Comparison of ENCODE assay signal across 11 mouse cellular contexts in genomic region chr4:118274521-118274920, GRCm38 (mm10). TPM values are rescaled to one million over a fixed set of nuclear protein-coding genes. Genes with fewer than 3 reads are reported as not detected.
DNase-seq lines count a peak whose midpoint lies in the region; ATAC-seq lines count a peak whose summit lies in the region.
"Had no signal": no experiment of that assay in that cellular context is flagged by ENCODE, and none has a peak within 500 bp of the region (broad histone marks: within the 10 kb centered on the region; RNA-seq: fewer than 3 reads in every experiment).

No protein-coding gene starts in this region.

- H3K9ac ChIP-seq in kidney, embryonic 14.5 days (ENCODE audit: low read depth, low read length), result no peak overlapping the region
- peak overlapping the region; percentile 40; the same call in 1 of the 2 replicates for H3K9ac ChIP-seq in hindbrain, embryonic 13.5 days
- H3K9ac ChIP-seq in midbrain, embryonic 14.5 days (replicated peaks; ENCODE audit: low read length), result no peak overlapping the region

- H3K4me3 ChIP-seq in kidney, embryonic 14.5 days (ENCODE audit: low read length), result no peak overlapping the region
- H3K4me3 ChIP-seq in hindbrain, embryonic 13.5 days, result no peak overlapping the region
- no peak overlapping the region for H3K4me3 ChIP-seq in midbrain, embryonic 14.5 days (replicated peaks; ENCODE audit: low read depth, low read length)
- H3K4me3 ChIP-seq: left cerebral cortex, adult 2 months had no signal

- H3K4me2 ChIP-seq in kidney, embryonic 14.5 days (replicated peaks; ENCODE audit: low read depth, low read length), result no peak overlapping the region
- H3K4me2 ChIP-seq in hindbrain, embryonic 13.5 days, result no peak overlapping the region
- no peak overlapping the region for H3K4me2 ChIP-seq in midbrain, embryonic 14.5 days (ENCODE audit: low read length)

- no peak for ATAC-seq in kidney, embryonic 14.5 days (ENCODE audit: low FRiP score, low TSS enrichment)
- no peak for ATAC-seq in hindbrain, embryonic 13.5 days (ENCODE audit: low FRiP score)
- no peak for ATAC-seq in midbrain, embryonic 14.5 days (ENCODE audit: low FRiP score, low TSS enrichment)
- ATAC-seq in megakaryocyte-erythroid progenitor cell, adult 5-6 weeks (replicated peaks; ENCODE audit: low FRiP score, low TSS enrichment, poor library complexity, severe bottlenecking), result no peak
- ATAC-seq: CD4-positive, CD25-positive, alpha-beta regulatory T cell, adult 4 months had no signal

- no peak for DNase-seq in kidney, postnatal 10 days
- peak; percentile 62 for DNase-seq in embryo, embryonic 10.5 days (ENCODE audit: low spot score)
- DNase-seq in midbrain, embryonic 14.5 days, result peak; percentile 61
- DNase-seq in thymus, postnatal 36 days, result no peak
- DNase-seq in cerebellum, adult 9-11 months, result no peak
- DNase-seq: cerebellum, adult 2 months had no signal

- H3K9me3 ChIP-seq in kidney, embryonic 14.5 days (ENCODE audit: control insufficient read depth, low read length), result peaks cover 4% of the 10 kb centered on the region; the same call in 1 of the 2 replicates
- H3K9me3 ChIP-seq in hindbrain, embryonic 13.5 days, result no peaks in the 10 kb centered on the region
- 0 out of 2 replicates have a peak, but pooled peaks cover 4% of the 10 kb centered on the region for H3K9me3 ChIP-seq in midbrain, embryonic 14.5 days (ENCODE audit: control insufficient read depth, low read length)

- H3K27me3 ChIP-seq in kidney, embryonic 14.5 days (ENCODE audit: control insufficient read depth, insufficient read depth, low read length), result no peaks in the 10 kb centered on the region
- H3K27me3 ChIP-seq in hindbrain, embryonic 13.5 days, result no peaks in the 10 kb centered on the region
- H3K27me3 ChIP-seq in midbrain, embryonic 14.5 days (ENCODE audit: control insufficient read depth, insufficient read depth, low read length), result no peaks in the 10 kb centered on the region

- H3K4me1 ChIP-seq in kidney, embryonic 14.5 days (ENCODE audit: control insufficient read depth, insufficient read depth, low read length), result peaks cover 76% of the 10 kb centered on the region
- peaks cover 92% of the 10 kb centered on the region for H3K4me1 ChIP-seq in hindbrain, embryonic 13.5 days (replicated peaks)
- peaks cover 51% of the 10 kb centered on the region for H3K4me1 ChIP-seq in midbrain, embryonic 14.5 days (ENCODE audit: control insufficient read depth, insufficient read depth, low read length)

- H3K36me3 ChIP-seq in kidney, embryonic 14.5 days (ENCODE audit: control insufficient read depth, insufficient read depth, low read length), result peaks cover 32% of the 10 kb centered on the region
- H3K36me3 ChIP-seq in hindbrain, embryonic 13.5 days, result peaks cover 46% of the 10 kb centered on the region
- H3K36me3 ChIP-seq in midbrain, embryonic 14.5 days (ENCODE audit: control insufficient read depth, insufficient read depth, low read length), result peaks cover 20% of the 10 kb centered on the region

- 14% methylated on average over 7 of the region's 7 CpGs for WGBS in kidney, embryonic 14.5 days
- WGBS in hindbrain, embryonic 13.5 days, result 22% methylated on average over 7 of the region's 7 CpGs
- 7% methylated on average over 7 of the region's 7 CpGs for WGBS in midbrain, embryonic 14.5 days

- peak overlapping the region; percentile 81; the same call in 1 of the 2 replicates for H3K27ac ChIP-seq in kidney, embryonic 14.5 days (ENCODE audit: low read depth, low read length)
- H3K27ac ChIP-seq in hindbrain, embryonic 13.5 days, result peak overlapping the region; percentile 92
- H3K27ac ChIP-seq in midbrain, embryonic 14.5 days (replicated peaks; ENCODE audit: low read depth, low read length), result peak overlapping the region; percentile 94
- H3K27ac ChIP-seq: left cerebral cortex, adult 2 months had no signal

RNA-seq across cellular contexts. Expression of gene Ptprf, which starts 16.7 kb away (rescaled TPM):
- polyA plus RNA-seq in kidney, embryonic 14.5 days (2014; fragmentation: Nextera tagmentation; extraction: Ambion mirVana), result 53.3 and 68.1 TPM in 2 replicates
- polyA plus RNA-seq in hindbrain, embryonic 13.5 days (2015; fragmentation: Nextera tagmentation; extraction: Ambion mirVana), result 79.7 and 82.0 TPM in 2 replicates
- polyA plus RNA-seq in midbrain, embryonic 14.5 days (2014; fragmentation: Nextera tagmentation; extraction: Ambion mirVana), result 69.5 and 73.4 TPM in 2 replicates
- not detected in 2 replicates for total RNA-seq in megakaryocyte-erythroid progenitor cell, adult 5-6 weeks (2014; fragmentation: Nextera tagmentation)
- 0.04 TPM in 1 of 2 replicates, not detected in the other for total RNA-seq in megakaryocyte-erythroid progenitor cell, adult 5-6 weeks (2017)

Comparison
In these comparisons a context has a peak if more than half of its experiments do, and no peak if none do; other contexts are left out.
1. DNase-seq: peak in embryo, embryonic 10.5 days (single experiment) and midbrain, embryonic 14.5 days (single experiment); none in kidney, postnatal 10 days (single experiment), thymus, postnatal 36 days (0 of 2) and cerebellum, adult 9-11 months (single experiment).
2. Peak in every context shown above with its lines, with median percentiles within 50 percentile points of each other: H3K27ac ChIP-seq.